Mouse (Mus musculus): ENCODE measurements around the gene Cnrip1. TPM values are rescaled to one million over a fixed set of nuclear protein-coding genes. Genes with fewer than 3 reads are reported as not detected.
A peak's percentile ranks its signal among the peaks of the same experiment; 100 is the strongest.
"Not testable (repeated sequence)": the region's sequence is repeated elsewhere in the genome, so short reads cannot be mapped to it uniquely, and the experiment has no call there.

Gene Cnrip1
- polyA plus RNA-seq, 1 experiment from 2014 or later = 35.0 TPM

DNA sequence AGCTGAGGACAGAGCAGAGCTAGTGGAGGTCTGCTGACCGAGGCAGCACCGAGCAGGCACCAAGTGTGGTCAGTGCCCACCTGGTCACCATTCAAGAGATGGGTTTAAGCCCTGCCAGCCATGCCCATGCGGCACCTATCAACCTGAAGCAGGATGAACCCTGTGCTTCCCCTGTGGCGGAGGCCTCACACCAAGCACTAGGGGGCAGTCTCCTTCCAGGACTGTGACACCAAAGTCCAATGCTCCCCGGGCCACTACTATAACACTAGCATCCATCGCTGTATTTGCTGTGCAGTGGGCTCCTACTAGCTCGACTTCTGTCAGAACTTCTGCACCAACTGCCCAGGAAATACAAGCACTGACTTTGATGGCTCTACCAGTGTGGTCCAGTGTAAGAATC lies 32.1 kb upstream of the Cnrip1 start:
- Histone ChIP-seq H3K9me3 (ENCODE audit: control insufficient read depth, low read length) (peaks cover 6% of the 10 kb centered on the region), H3K4me3 (ENCODE audit: low read length) (no peak overlapping the region), H3K4me2 (ENCODE audit: low read depth, low read length) (no peak overlapping the region), H3K27ac (ENCODE audit: low read length) (no peak overlapping the region), H3K4me1 (replicated peaks; ENCODE audit: control insufficient read depth, insufficient read depth, low read length) (no peaks in the 10 kb centered on the region), H3K36me3 (ENCODE audit: control insufficient read depth, insufficient read depth, low read length) (no peaks in the 10 kb centered on the region), H3K27me3 (ENCODE audit: control insufficient read depth, insufficient read depth, low read depth, low read length) (no peaks in the 10 kb centered on the region), H3K9ac (ENCODE audit: low read length) (no peak overlapping the region)
- no peak for ATAC-seq (ENCODE audit: low read depth)
- WGBS = 89% methylated on average over 7 of the region's 7 CpGs

DNA sequence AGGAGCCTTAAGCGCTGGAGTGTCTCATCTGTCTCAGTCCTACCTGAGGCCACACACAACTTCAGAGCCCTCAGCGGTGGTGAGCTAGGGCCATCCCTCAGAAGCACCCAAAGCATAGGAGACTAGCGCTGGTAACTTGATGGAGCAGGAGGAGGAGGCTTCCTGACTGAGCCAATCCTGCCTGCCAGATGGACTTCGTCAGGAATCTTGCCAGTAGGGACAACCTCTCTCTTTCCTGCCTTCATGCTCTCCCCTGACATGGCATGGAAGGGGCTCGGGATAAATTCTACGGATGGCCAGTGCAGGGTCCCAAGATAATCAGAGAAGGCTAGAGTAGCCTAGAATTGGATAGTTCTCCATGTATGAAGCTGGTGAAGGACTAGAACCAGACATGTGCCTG lies 28.2 kb upstream of the Cnrip1 start:
- Histone ChIP-seq H3K9ac (ENCODE audit: low read length) (no peak overlapping the region), H3K9me3 (ENCODE audit: control insufficient read depth, low read length) (peaks cover 6% of the 10 kb centered on the region), H3K27ac (ENCODE audit: low read length) (no peak overlapping the region), H3K36me3 (ENCODE audit: control insufficient read depth, insufficient read depth, low read length) (no peaks in the 10 kb centered on the region), H3K4me1 (replicated peaks; ENCODE audit: control insufficient read depth, insufficient read depth, low read length) (no peaks in the 10 kb centered on the region), H3K4me2 (ENCODE audit: low read depth, low read length) (no peak overlapping the region), H3K4me3 (ENCODE audit: low read length) (no peak overlapping the region), H3K27me3 (ENCODE audit: control insufficient read depth, insufficient read depth, low read depth, low read length) (no peaks in the 10 kb centered on the region)
- no peak for ATAC-seq (ENCODE audit: low read depth)
- WGBS = 66% methylated on average over 6 of the region's 6 CpGs

DNA sequence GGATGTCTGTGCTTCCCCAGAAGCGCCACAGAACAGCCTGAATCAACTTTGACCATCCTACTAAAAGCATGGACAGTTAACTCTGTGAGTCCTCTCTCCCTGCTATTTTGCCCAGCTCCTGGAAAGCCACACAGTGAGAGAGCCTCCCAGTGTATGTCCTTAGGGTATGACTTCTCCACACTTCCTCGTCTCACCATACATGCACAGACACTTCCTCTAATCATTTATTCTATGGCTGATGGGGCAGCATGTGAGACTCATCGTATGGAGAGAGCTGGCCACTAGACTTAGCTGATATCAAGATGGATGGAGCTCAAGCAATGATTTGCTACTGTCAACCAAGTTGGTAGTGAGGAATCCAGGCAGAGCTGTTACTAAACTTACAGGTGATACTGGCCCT lies 27.4 kb upstream of the Cnrip1 start:
- H3K4me2 ChIP-seq (ENCODE audit: low read depth, low read length) = no peak overlapping the region
- 0 out of 2 replicates have a peak, but pooled peaks cover under 1% of the 10 kb centered on the region for H3K9me3 ChIP-seq (ENCODE audit: control insufficient read depth, low read length)
- no peaks in the 10 kb centered on the region for H3K27me3 ChIP-seq (ENCODE audit: control insufficient read depth, insufficient read depth, low read depth, low read length)
- H3K9ac ChIP-seq (ENCODE audit: low read length) = no peak overlapping the region
- no peaks in the 10 kb centered on the region for H3K4me1 ChIP-seq (replicated peaks; ENCODE audit: control insufficient read depth, insufficient read depth, low read length)
- 76% methylated on average over 3 of the region's 3 CpGs for WGBS
- ATAC-seq (ENCODE audit: low read depth) = no peak
- H3K27ac ChIP-seq (ENCODE audit: low read length) = no peak overlapping the region
- H3K4me3 ChIP-seq (ENCODE audit: low read length) = no peak overlapping the region
- H3K36me3 ChIP-seq (ENCODE audit: control insufficient read depth, insufficient read depth, low read length) = no peaks in the 10 kb centered on the region

- Histone ChIP-seq H3K4me3 (ENCODE audit: low read length) (no peak overlapping the region), H3K4me1 (replicated peaks; ENCODE audit: control insufficient read depth, insufficient read depth, low read length) (no peaks in the 10 kb centered on the region), H3K9ac (ENCODE audit: low read length) (no peak overlapping the region), H3K27ac (ENCODE audit: low read length) (no peak overlapping the region), H3K36me3 (ENCODE audit: control insufficient read depth, insufficient read depth, low read length) (no peaks in the 10 kb centered on the region), H3K4me2 (ENCODE audit: low read depth, low read length) (no peak overlapping the region), H3K9me3 (ENCODE audit: control insufficient read depth, low read length) (no peaks in the 10 kb centered on the region), H3K27me3 (ENCODE audit: control insufficient read depth, insufficient read depth, low read depth, low read length) (no peaks in the 10 kb centered on the region)
- WGBS = 79% methylated on average over 2 of the region's 2 CpGs
- no peak for ATAC-seq (ENCODE audit: low read depth)
These were observed 5.6 kb upstream of the Cnrip1 start for GRCm38 (mm10) chr11:17045806-17046205.

- no peak for ATAC-seq (ENCODE audit: low read depth)
- Histone ChIP-seq H3K27ac (ENCODE audit: low read length) (no peak overlapping the region; the same call in 1 of the 2 replicates), H3K36me3 (ENCODE audit: control insufficient read depth, insufficient read depth, low read length) (no peaks in the 10 kb centered on the region), H3K4me3 (ENCODE audit: low read length) (peak overlapping the region; percentile 66), H3K27me3 (ENCODE audit: control insufficient read depth, insufficient read depth, low read depth, low read length) (no peaks in the 10 kb centered on the region), H3K9me3 (ENCODE audit: control insufficient read depth, low read length) (no peaks in the 10 kb centered on the region), H3K4me2 (ENCODE audit: low read depth, low read length) (peak overlapping the region; percentile 68), H3K4me1 (replicated peaks; ENCODE audit: control insufficient read depth, insufficient read depth, low read length) (peaks cover 3% of the 10 kb centered on the region; the same call in 1 of the 2 replicates), H3K9ac (ENCODE audit: low read length) (peak overlapping the region; percentile 80)
- 12% methylated on average over 6 of the region's 6 CpGs for WGBS
These were observed 1.2 kb downstream of the Cnrip1 start for GRCm38 (mm10) chr11:17052476-17053049.

GRCm38 (mm10) chr11:17069360-17069759 lies 18.0 kb downstream of the Cnrip1 start:
- 93% methylated on average over 2 of the region's 2 CpGs for WGBS
- H3K36me3 ChIP-seq (ENCODE audit: control insufficient read depth, insufficient read depth, low read length); H3K27me3 ChIP-seq (ENCODE audit: control insufficient read depth, insufficient read depth, low read depth, low read length); H3K9me3 ChIP-seq (ENCODE audit: control insufficient read depth, low read length); H3K4me3 ChIP-seq (ENCODE audit: low read length); H3K4me1 ChIP-seq (replicated peaks; ENCODE audit: control insufficient read depth, insufficient read depth, low read length); H3K9ac ChIP-seq (ENCODE audit: low read length); ATAC-seq (ENCODE audit: low read depth); H3K27ac ChIP-seq (ENCODE audit: low read length); H3K4me2 ChIP-seq (ENCODE audit: low read depth, low read length): not testable (repeated sequence)

GRCm38 (mm10) chr11:17075656-17076055 lies 24.3 kb downstream of the Cnrip1 start:
- Histone ChIP-seq H3K9me3 (ENCODE audit: control insufficient read depth, low read length) (no peaks in the 10 kb centered on the region), H3K27me3 (ENCODE audit: control insufficient read depth, insufficient read depth, low read depth, low read length) (no peaks in the 10 kb centered on the region), H3K9ac (ENCODE audit: low read length) (no peak overlapping the region), H3K36me3 (ENCODE audit: control insufficient read depth, insufficient read depth, low read length) (no peaks in the 10 kb centered on the region), H3K27ac (ENCODE audit: low read length) (no peak overlapping the region), H3K4me2 (ENCODE audit: low read depth, low read length) (no peak overlapping the region), H3K4me1 (replicated peaks; ENCODE audit: control insufficient read depth, insufficient read depth, low read length) (no peaks in the 10 kb centered on the region), H3K4me3 (ENCODE audit: low read length) (no peak overlapping the region)
- 81% methylated on average over 2 of the region's 2 CpGs for WGBS
- ATAC-seq (ENCODE audit: low read depth) = no peak

- Histone ChIP-seq H3K27me3 (ENCODE audit: control insufficient read depth, insufficient read depth, low read depth, low read length) (no peaks in the 10 kb centered on the region), H3K4me2 (ENCODE audit: low read depth, low read length) (no peak overlapping the region), H3K9ac (ENCODE audit: low read length) (no peak overlapping the region), H3K9me3 (ENCODE audit: control insufficient read depth, low read length) (no peaks in the 10 kb centered on the region), H3K36me3 (ENCODE audit: control insufficient read depth, insufficient read depth, low read length) (no peaks in the 10 kb centered on the region), H3K27ac (ENCODE audit: low read length) (no peak overlapping the region), H3K4me3 (ENCODE audit: low read length) (no peak overlapping the region), H3K4me1 (replicated peaks; ENCODE audit: control insufficient read depth, insufficient read depth, low read length) (no peaks in the 10 kb centered on the region)
- no peak for ATAC-seq (ENCODE audit: low read depth)
- 56% methylated on average over 3 of the region's 3 CpGs for WGBS
These were observed 30.7 kb downstream of the Cnrip1 start for GRCm38 (mm10) chr11:17082086-17082485.

DNA sequence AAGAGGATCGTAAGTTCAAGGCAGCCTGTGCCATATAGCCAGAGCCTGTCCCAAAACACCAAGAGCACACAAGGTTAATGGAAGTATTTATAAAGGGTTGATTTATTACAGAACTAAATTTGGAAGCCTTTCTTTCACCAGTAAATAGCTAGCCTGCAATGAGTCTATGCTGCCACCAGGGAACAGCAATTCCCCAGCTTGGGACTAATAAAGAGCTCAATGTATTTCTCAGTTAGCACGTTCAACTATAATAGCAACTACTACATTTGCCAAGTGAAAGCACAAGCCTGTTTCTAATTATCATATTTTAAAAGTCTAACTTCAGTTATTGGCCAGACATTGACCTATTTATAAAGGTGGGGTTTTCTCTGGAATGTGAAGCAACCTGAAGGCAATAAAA lies 31.6 kb downstream of the Cnrip1 start:
- Histone ChIP-seq H3K4me1 (replicated peaks; ENCODE audit: control insufficient read depth, insufficient read depth, low read length) (no peaks in the 10 kb centered on the region), H3K9ac (ENCODE audit: low read length) (no peak overlapping the region), H3K27me3 (ENCODE audit: control insufficient read depth, insufficient read depth, low read depth, low read length) (no peaks in the 10 kb centered on the region), H3K4me2 (ENCODE audit: low read depth, low read length) (no peak overlapping the region), H3K4me3 (ENCODE audit: low read length) (no peak overlapping the region), H3K27ac (ENCODE audit: low read length) (no peak overlapping the region), H3K36me3 (ENCODE audit: control insufficient read depth, insufficient read depth, low read length) (no peaks in the 10 kb centered on the region), H3K9me3 (ENCODE audit: control insufficient read depth, low read length) (no peaks in the 10 kb centered on the region)
- no peak for ATAC-seq (ENCODE audit: low read depth)
- 50% methylated on average over 2 of the region's 2 CpGs for WGBS

- Histone ChIP-seq H3K4me1 (replicated peaks; ENCODE audit: control insufficient read depth, insufficient read depth, low read length) (no peaks in the 10 kb centered on the region), H3K4me2 (ENCODE audit: low read depth, low read length) (no peak overlapping the region), H3K4me3 (ENCODE audit: low read length) (no peak overlapping the region), H3K27ac (ENCODE audit: low read length) (no peak overlapping the region), H3K9ac (ENCODE audit: low read length) (no peak overlapping the region), H3K27me3 (ENCODE audit: control insufficient read depth, insufficient read depth, low read depth, low read length) (no peaks in the 10 kb centered on the region), H3K9me3 (ENCODE audit: control insufficient read depth, low read length) (no peaks in the 10 kb centered on the region), H3K36me3 (ENCODE audit: control insufficient read depth, insufficient read depth, low read length) (no peaks in the 10 kb centered on the region)
- WGBS = 82% methylated on average over 3 of the region's 3 CpGs
- ATAC-seq (ENCODE audit: low read depth) = no peak
These were observed 32.1 kb downstream of the Cnrip1 start for GRCm38 (mm10) chr11:17083455-17083854.
